Mouse (Mus musculus) liver, postnatal 0 days (tissue): ENCODE results near the gene Ddr1.

Experiments used
- CTCF ChIP-seq: sonication (generic); IDR thresholded peaks from 2 replicates; pipeline ENCODE4 v1.5.1; 2016; ENCODE audit warnings: antibody characterized with exemption, low read depth
- EP300 ChIP-seq: IDR thresholded peaks from 2 replicates; pipeline ENCODE4 v1.6.1; 2016; ENCODE audit warnings: antibody characterized with exemption, low read depth, mild to moderate bottlenecking

DNA sequence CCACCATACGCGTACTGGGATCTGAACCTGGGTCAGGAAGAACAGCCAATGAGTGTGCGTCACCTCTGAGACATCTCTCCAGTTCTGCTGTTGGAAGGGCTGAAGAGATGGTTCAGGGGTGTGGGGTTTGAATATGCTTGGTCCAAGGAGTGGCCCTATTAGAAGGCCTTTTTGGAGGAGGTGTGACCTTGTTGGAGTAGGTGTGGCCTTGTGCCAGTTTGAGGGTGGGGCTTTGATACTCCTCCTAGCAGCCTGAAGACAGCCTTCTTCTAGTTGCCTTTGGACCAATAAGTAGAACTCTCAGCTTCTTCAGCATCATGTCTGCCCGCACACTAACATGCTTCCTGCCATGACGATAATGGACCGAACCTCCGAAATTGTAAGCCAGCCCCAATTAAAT, 49.2 kb upstream of the Ddr1 start:
- TF ChIP-seq EP300 (no peak), CTCF (no peak)
